Mouse (Mus musculus): ENCODE measurements around the gene Tifab. TPM values are rescaled to one million over a fixed set of nuclear protein-coding genes. Genes with fewer than 3 reads are reported as not detected.
"Not testable (repeated sequence)": the region's sequence is repeated elsewhere in the genome, so short reads cannot be mapped to it uniquely, and the experiment has no call there.

Tifab gene
- polyA plus RNA-seq, 1 experiment from 2014 or later = 0.72 TPM

- peaks cover 45% of the 10 kb centered on the region for H3K27me3 ChIP-seq (replicated peaks)
- H3K4me2 ChIP-seq = peak overlapping the region; percentile 56
- 7% methylated on average over 35 of the region's 35 CpGs for WGBS
- H3K9me3 ChIP-seq (replicated peaks) = peaks cover 5% of the 10 kb centered on the region
- H3K4me1 ChIP-seq (replicated peaks) = peaks cover 9% of the 10 kb centered on the region; the same call in 1 of the 2 replicates
- no peak for ATAC-seq (ENCODE audit: insufficient number of reproducible peaks, low FRiP score)
- 0 out of 2 replicates have a peak overlapping the region, but pooled peaks have one; percentile 3 for H3K9ac ChIP-seq
- H3K36me3 ChIP-seq = no peaks in the 10 kb centered on the region
- peak overlapping the region; percentile 11 for H3K4me3 ChIP-seq
- H3K27ac ChIP-seq (ENCODE audit: poor library complexity, severe bottlenecking) = no peak overlapping the region
These were observed 29.8 kb upstream of the Tifab start for GRCm38 (mm10) chr13:56208225-56209066.

- H3K4me2 ChIP-seq = no peak overlapping the region
- H3K36me3 ChIP-seq = no peaks in the 10 kb centered on the region
- H3K4me3 ChIP-seq = no peak overlapping the region
- no peaks in the 10 kb centered on the region for H3K9me3 ChIP-seq (replicated peaks)
- no peak overlapping the region for H3K27ac ChIP-seq (ENCODE audit: poor library complexity, severe bottlenecking)
- peaks cover 36% of the 10 kb centered on the region for H3K27me3 ChIP-seq (replicated peaks)
- WGBS = 72% methylated on average over 8 of the region's 8 CpGs
- peaks cover 4% of the 10 kb centered on the region; the same call in 1 of the 2 replicates for H3K4me1 ChIP-seq (replicated peaks)
- no peak for ATAC-seq (ENCODE audit: insufficient number of reproducible peaks, low FRiP score)
- H3K9ac ChIP-seq = no peak overlapping the region
These were observed 20.8 kb upstream of the Tifab start for GRCm38 (mm10) chr13:56199506-56199905.

- no peaks in the 10 kb centered on the region for H3K9me3 ChIP-seq (replicated peaks)
- H3K4me2 ChIP-seq = no peak overlapping the region
- H3K4me1 ChIP-seq (replicated peaks) = peaks cover 4% of the 10 kb centered on the region; the same call in 1 of the 2 replicates
- H3K9ac ChIP-seq = no peak overlapping the region
- H3K36me3 ChIP-seq = no peaks in the 10 kb centered on the region
- H3K27me3 ChIP-seq (replicated peaks) = peaks cover 40% of the 10 kb centered on the region
- WGBS = 8% methylated on average over 15 of the region's 15 CpGs
- ATAC-seq (ENCODE audit: insufficient number of reproducible peaks, low FRiP score) = no peak
- H3K4me3 ChIP-seq = no peak overlapping the region
- no peak overlapping the region for H3K27ac ChIP-seq (ENCODE audit: poor library complexity, severe bottlenecking)
These were observed 19.0 kb upstream of the Tifab start for GRCm38 (mm10) chr13:56197473-56198266.

- H3K4me3 ChIP-seq = no peak overlapping the region
- peaks cover 4% of the 10 kb centered on the region; the same call in 1 of the 2 replicates for H3K4me1 ChIP-seq (replicated peaks)
- H3K36me3 ChIP-seq = no peaks in the 10 kb centered on the region
- peaks cover 40% of the 10 kb centered on the region for H3K27me3 ChIP-seq (replicated peaks)
- ATAC-seq (ENCODE audit: insufficient number of reproducible peaks, low FRiP score) = no peak
- H3K9ac ChIP-seq = no peak overlapping the region
- WGBS = 76% methylated on average over 12 of the region's 12 CpGs
- H3K4me2 ChIP-seq = no peak overlapping the region
- H3K27ac ChIP-seq (ENCODE audit: poor library complexity, severe bottlenecking) = no peak overlapping the region
- no peaks in the 10 kb centered on the region for H3K9me3 ChIP-seq (replicated peaks)
These were observed 18.3 kb upstream of the Tifab start for GRCm38 (mm10) chr13:56197031-56197430.

- WGBS = 78% methylated on average over 11 of the region's 11 CpGs
- H3K4me2 ChIP-seq = not testable (repeated sequence)
These were observed 17.1 kb upstream of the Tifab start for GRCm38 (mm10) chr13:56195824-56196223.

GRCm38 (mm10) chr13:56194181-56194580, 15.5 kb upstream of the Tifab start:
- H3K27me3 ChIP-seq (replicated peaks) = peaks cover 32% of the 10 kb centered on the region
- not testable (repeated sequence) for ATAC-seq (ENCODE audit: insufficient number of reproducible peaks, low FRiP score); H3K27ac ChIP-seq (ENCODE audit: poor library complexity, severe bottlenecking); H3K4me3 ChIP-seq; H3K9me3 ChIP-seq (replicated peaks); H3K36me3 ChIP-seq; H3K9ac ChIP-seq; H3K4me1 ChIP-seq (replicated peaks); H3K4me2 ChIP-seq
- 83% methylated on average over 11 of the region's 11 CpGs for WGBS

More at GRCm38 (mm10) chr13:56195824-56196223, 17.1 kb upstream of the Tifab start:
- not testable (repeated sequence) for H3K36me3 ChIP-seq; H3K9ac ChIP-seq; H3K4me1 ChIP-seq (replicated peaks); H3K27ac ChIP-seq (ENCODE audit: poor library complexity, severe bottlenecking); ATAC-seq (ENCODE audit: insufficient number of reproducible peaks, low FRiP score); H3K9me3 ChIP-seq (replicated peaks); H3K4me3 ChIP-seq
- peaks cover 45% of the 10 kb centered on the region for H3K27me3 ChIP-seq (replicated peaks)

- 36% methylated on average over 3 of the region's 3 CpGs for WGBS
These were observed 12.5 kb upstream of the Tifab start for GRCm38 (mm10) chr13:56191225-56191624.

GRCm38 (mm10) chr13:56189688-56190087, 11.0 kb upstream of the Tifab start:
- H3K27ac ChIP-seq (ENCODE audit: poor library complexity, severe bottlenecking) = no peak overlapping the region
- no peak for ATAC-seq (ENCODE audit: insufficient number of reproducible peaks, low FRiP score)
- H3K4me1 ChIP-seq (replicated peaks) = no peaks in the 10 kb centered on the region
- H3K36me3 ChIP-seq = no peaks in the 10 kb centered on the region
- H3K27me3 ChIP-seq (replicated peaks) = peaks cover 11% of the 10 kb centered on the region; the same call in 1 of the 2 replicates
- H3K4me2 ChIP-seq = no peak overlapping the region
- H3K9ac ChIP-seq = no peak overlapping the region
- WGBS = 74% methylated on average over 5 of the region's 5 CpGs
- peaks cover 3% of the 10 kb centered on the region; the same call in 1 of the 2 replicates for H3K9me3 ChIP-seq (replicated peaks)
- no peak overlapping the region for H3K4me3 ChIP-seq

More at GRCm38 (mm10) chr13:56191225-56191624, 12.5 kb upstream of the Tifab start:
- H3K9me3 ChIP-seq (replicated peaks) = 0 out of 2 replicates have a peak, but pooled peaks cover 3% of the 10 kb centered on the region
- no peaks in the 10 kb centered on the region for H3K4me1 ChIP-seq (replicated peaks)
- H3K27ac ChIP-seq (ENCODE audit: poor library complexity, severe bottlenecking) = no peak overlapping the region
- H3K9ac ChIP-seq = no peak overlapping the region
- no peak overlapping the region for H3K4me2 ChIP-seq
- H3K27me3 ChIP-seq (replicated peaks) = peaks cover 12% of the 10 kb centered on the region; the same call in 1 of the 2 replicates
- H3K36me3 ChIP-seq = no peaks in the 10 kb centered on the region
- no peak overlapping the region for H3K4me3 ChIP-seq
- ATAC-seq (ENCODE audit: insufficient number of reproducible peaks, low FRiP score) = no peak

- no peak for ATAC-seq (ENCODE audit: insufficient number of reproducible peaks, low FRiP score)
- Histone ChIP-seq H3K4me1 (replicated peaks) (no peaks in the 10 kb centered on the region), H3K36me3 (no peaks in the 10 kb centered on the region), H3K4me3 (no peak overlapping the region), H3K4me2 (no peak overlapping the region), H3K9me3 (replicated peaks) (no peaks in the 10 kb centered on the region; the same call in 1 of the 2 replicates), H3K9ac (no peak overlapping the region), H3K27me3 (replicated peaks) (no peaks in the 10 kb centered on the region), H3K27ac (ENCODE audit: poor library complexity, severe bottlenecking) (no peak overlapping the region)
- WGBS = 77% methylated on average over 5 of the region's 5 CpGs
These were observed 5.0 kb upstream of the Tifab start for GRCm38 (mm10) chr13:56183687-56184086.

GRCm38 (mm10) chr13:56181424-56181823, 2.7 kb upstream of the Tifab start:
- ATAC-seq (ENCODE audit: insufficient number of reproducible peaks, low FRiP score) = no peak
- Histone ChIP-seq H3K27ac (ENCODE audit: poor library complexity, severe bottlenecking) (no peak overlapping the region), H3K27me3 (replicated peaks) (no peaks in the 10 kb centered on the region), H3K9me3 (replicated peaks) (no peaks in the 10 kb centered on the region; the same call in 1 of the 2 replicates), H3K4me3 (no peak overlapping the region), H3K4me1 (replicated peaks) (no peaks in the 10 kb centered on the region), H3K36me3 (no peaks in the 10 kb centered on the region), H3K9ac (no peak overlapping the region), H3K4me2 (no peak overlapping the region)
- WGBS = 64% methylated on average over 8 of the region's 8 CpGs

GRCm38 (mm10) chr13:56176310-56176709, 2.4 kb downstream of the Tifab start:
- H3K36me3 ChIP-seq = no peaks in the 10 kb centered on the region
- 82% methylated on average over 9 of the region's 9 CpGs for whole genome bisulfite sequencing
- no peak overlapping the region for H3K4me3 ChIP-seq
- H3K27ac ChIP-seq (ENCODE audit: poor library complexity, severe bottlenecking) = no peak overlapping the region
- no peaks in the 10 kb centered on the region for H3K9me3 ChIP-seq (replicated peaks)
- no peak overlapping the region for H3K9ac ChIP-seq
- H3K4me2 ChIP-seq = no peak overlapping the region
- H3K4me1 ChIP-seq (replicated peaks) = peaks cover 10% of the 10 kb centered on the region
- ATAC-seq (ENCODE audit: insufficient number of reproducible peaks, low FRiP score) = no peak
- peaks cover 13% of the 10 kb centered on the region; the same call in 1 of the 2 replicates for H3K27me3 ChIP-seq (replicated peaks)
